Mouse (Mus musculus) regulatory T cell (primary cell): ENCODE measurements around the gene Gm20914.
"Not testable (repeated sequence)": the region's sequence is repeated elsewhere in the genome, so short reads cannot be mapped to it uniquely, and the experiment has no call there.

Experiments
- in situ Hi-C: fragments of 300-600 bp; cut with MboI, MseI; formaldehyde crosslinking; loops from one replicate; pipeline ENCODE4 v1.15.1; 2025; ENCODE audit warnings: high pct_unique_total_duplicates

Gene Gm20914

DNA sequence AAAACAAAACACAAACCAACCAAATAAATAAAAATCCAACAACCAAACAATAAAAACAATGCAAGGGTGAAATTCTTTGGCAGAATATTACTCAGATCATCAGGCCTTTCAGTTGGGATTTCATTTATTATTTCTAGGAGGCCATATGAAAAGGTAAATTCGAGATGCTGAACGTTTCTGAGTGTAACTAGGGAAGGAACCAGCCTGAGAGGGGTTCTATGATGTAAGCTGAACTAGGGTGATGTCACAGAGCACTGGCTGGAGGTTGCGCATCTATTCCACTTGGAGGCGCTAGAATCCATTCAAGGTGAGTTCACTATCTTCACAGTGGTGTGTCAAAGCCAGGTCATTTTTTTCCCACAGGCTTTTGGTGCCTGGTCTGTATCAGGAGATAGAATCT is at the start of gene Gm20914:
TSS of gene Gm20914 (plus strand) at position 301 of the 400 bp plus-strand sequence.
- in situ Hi-C loops = not testable (repeated sequence)
